33 mouse cellular contexts compared by ENCODE assay signal in genomic region chr15:97282572-97282881, GRCm38 (mm10). TPM values are rescaled to one million over a fixed set of nuclear protein-coding genes. Genes with fewer than 3 reads are reported as not detected.
A peak's percentile ranks its signal among the peaks of the same experiment; 100 is the strongest.
DNase-seq lines count a peak whose midpoint lies in the region; ATAC-seq and TF ChIP-seq lines count a peak whose summit lies in the region.
"Had no signal": no experiment of that assay in that cellular context is flagged by ENCODE, and none has a peak within 500 bp of the region (broad histone marks: within the 10 kb centered on the region; RNA-seq: fewer than 3 reads in every experiment).

No protein-coding gene starts in this region.

- no peak overlapping the region for H3K27ac ChIP-seq in forebrain, postnatal 0 days (ENCODE audit: low read depth, low read length)
- no peak overlapping the region for H3K27ac ChIP-seq in forebrain, embryonic 16.5 days (ENCODE audit: low read length)
- H3K27ac ChIP-seq in lung, embryonic 15.5 days, result no peak overlapping the region
- peak overlapping the region; percentile 52; the same call in 1 of the 2 replicates for H3K27ac ChIP-seq in midbrain, embryonic 12.5 days (replicated peaks)
- H3K27ac ChIP-seq in midbrain, postnatal 0 days (ENCODE audit: low read depth, low read length), result peak overlapping the region; percentile 55
- H3K27ac ChIP-seq in stomach, postnatal 0 days (replicated peaks), result no peak overlapping the region
- H3K27ac ChIP-seq: forebrain, embryonic 12.5 days; gastrocnemius, adult 2 months; heart, adult 2 months; kidney, postnatal 0 days; limb, embryonic 15.5 days; liver, embryonic 13.5 days; macrophage; neural tube, embryonic 12.5 days had no signal

- no peak for TF ChIP-seq CTCF in forebrain, postnatal 0 days (IDR thresholded peaks at IDR 0.05; ENCODE audit: low read depth)
- TF ChIP-seq CTCF in midbrain, postnatal 0 days (IDR thresholded peaks at IDR 0.05), result no peak
- no peak for TF ChIP-seq CTCF in stomach, postnatal 0 days (IDR thresholded peaks at IDR 0.05; ENCODE audit: low read depth)

- TF ChIP-seq EP300 in stomach, postnatal 0 days (optimal IDR thresholded peaks at IDR 0.05), result no peak

- no peaks in the 10 kb centered on the region; the same call in 1 of the 2 replicates for H3K4me1 ChIP-seq in forebrain, postnatal 0 days (ENCODE audit: insufficient read depth)
- H3K4me1 ChIP-seq in forebrain, embryonic 16.5 days (replicated peaks; ENCODE audit: control insufficient read depth, insufficient read depth, low read length), result no peaks in the 10 kb centered on the region
- H3K4me1 ChIP-seq in lung, embryonic 15.5 days, result peaks cover 6% of the 10 kb centered on the region
- H3K4me1 ChIP-seq in midbrain, embryonic 12.5 days, result no peaks in the 10 kb centered on the region
- 0 out of 2 replicates have a peak, but pooled peaks cover 3% of the 10 kb centered on the region for H3K4me1 ChIP-seq in midbrain, postnatal 0 days (ENCODE audit: insufficient read depth, low read length)
- no peaks in the 10 kb centered on the region for H3K4me1 ChIP-seq in stomach, postnatal 0 days (replicated peaks; ENCODE audit: control insufficient read depth, insufficient read depth)
- H3K4me1 ChIP-seq: liver, embryonic 13.5 days had no signal

- H3K4me2 ChIP-seq in forebrain, postnatal 0 days (ENCODE audit: low read depth), result no peak overlapping the region
- H3K4me2 ChIP-seq in forebrain, embryonic 16.5 days (ENCODE audit: low read length), result no peak overlapping the region
- 0 out of 2 replicates have a peak overlapping the region, but pooled peaks have one; percentile 1 for H3K4me2 ChIP-seq in lung, embryonic 15.5 days
- peak overlapping the region; percentile 21; the same call in 1 of the 2 replicates for H3K4me2 ChIP-seq in midbrain, embryonic 12.5 days (replicated peaks)
- 0 out of 2 replicates have a peak overlapping the region, but pooled peaks have one; percentile 9 for H3K4me2 ChIP-seq in midbrain, postnatal 0 days (ENCODE audit: low read depth, low read length, poor library complexity, severe bottlenecking)
- no peak overlapping the region for H3K4me2 ChIP-seq in stomach, postnatal 0 days (replicated peaks; ENCODE audit: low read depth)
- H3K4me2 ChIP-seq: forebrain, embryonic 12.5 days; heart, embryonic 12.5 days; limb, embryonic 15.5 days; liver, embryonic 13.5 days; neural tube, embryonic 12.5 days had no signal

- peaks cover 3% of the 10 kb centered on the region; the same call in 1 of the 2 replicates for H3K36me3 ChIP-seq in forebrain, postnatal 0 days (ENCODE audit: insufficient read depth)
- no peaks in the 10 kb centered on the region for H3K36me3 ChIP-seq in forebrain, embryonic 16.5 days (ENCODE audit: control insufficient read depth, insufficient read depth)
- H3K36me3 ChIP-seq in lung, embryonic 15.5 days, result no peaks in the 10 kb centered on the region
- no peaks in the 10 kb centered on the region for H3K36me3 ChIP-seq in midbrain, embryonic 12.5 days
- no peaks in the 10 kb centered on the region for H3K36me3 ChIP-seq in midbrain, postnatal 0 days (ENCODE audit: insufficient read depth, low read length)
- no peaks in the 10 kb centered on the region for H3K36me3 ChIP-seq in stomach, postnatal 0 days (ENCODE audit: control insufficient read depth, insufficient read depth, low read length)
- H3K36me3 ChIP-seq: forebrain, embryonic 12.5 days; heart, embryonic 12.5 days; limb, embryonic 10.5 days; limb, embryonic 15.5 days; liver, embryonic 13.5 days; neural tube, embryonic 12.5 days had no signal

- DNase-seq in forebrain, postnatal 0 days, result no peak
- DNase-seq in lung, postnatal 14 days, result no peak
- no peak for DNase-seq in midbrain, postnatal 0 days (ENCODE audit: low spot score)
- no peak for DNase-seq in left cerebral cortex, adult 8-10 months (ENCODE audit: low spot score in 2 of 2)
- no peak for DNase-seq in stomach, postnatal 0 days (ENCODE audit: low spot score)
- DNase-seq: adrenal gland, postnatal 14 days; cerebellum, adult 11 months; cerebellum, adult 9-11 months; gastrocnemius, adult 2 months; gastrocnemius, postnatal 36 days; heart, adult 2 months; kidney, adult 8-10 months; kidney, postnatal 4 days; layer of hippocampus, postnatal 36 days; liver, embryonic 13.5 days; lung, adult 18-20 months; right cerebral cortex, postnatal 4 days; thymus, adult 2 months; thymus, postnatal 36 days had no signal

- H3K4me3 ChIP-seq in forebrain, postnatal 0 days (ENCODE audit: low read depth, low read length), result no peak overlapping the region
- H3K4me3 ChIP-seq in forebrain, embryonic 16.5 days (replicated peaks; ENCODE audit: low read length), result no peak overlapping the region
- H3K4me3 ChIP-seq in lung, embryonic 15.5 days, result no peak overlapping the region
- H3K4me3 ChIP-seq in midbrain, embryonic 12.5 days, result no peak overlapping the region
- no peak overlapping the region for H3K4me3 ChIP-seq in midbrain, postnatal 0 days (ENCODE audit: low read depth, low read length)
- H3K4me3 ChIP-seq in stomach, postnatal 0 days (ENCODE audit: low read depth, low read length), result no peak overlapping the region
- H3K4me3 ChIP-seq: erythroblast, embryonic 14.5 days; forebrain, embryonic 12.5 days; gastrocnemius, adult 2 months; heart, adult 2 months; heart, embryonic 12.5 days; limb, embryonic 10.5 days; limb, embryonic 15.5 days; liver, embryonic 13.5 days; myocyte; neural tube, embryonic 12.5 days had no signal

- no peaks in the 10 kb centered on the region for H3K27me3 ChIP-seq in forebrain, postnatal 0 days (ENCODE audit: insufficient read depth, low read length)
- no peaks in the 10 kb centered on the region for H3K27me3 ChIP-seq in forebrain, embryonic 16.5 days (replicated peaks; ENCODE audit: control insufficient read depth, insufficient read depth, low read length)
- no peaks in the 10 kb centered on the region for H3K27me3 ChIP-seq in lung, embryonic 15.5 days
- H3K27me3 ChIP-seq in midbrain, embryonic 12.5 days, result no peaks in the 10 kb centered on the region
- no peaks in the 10 kb centered on the region for H3K27me3 ChIP-seq in midbrain, postnatal 0 days (ENCODE audit: insufficient read depth, low read length)
- H3K27me3 ChIP-seq in stomach, postnatal 0 days (ENCODE audit: control insufficient read depth, insufficient read depth, low read length), result no peaks in the 10 kb centered on the region
- H3K27me3 ChIP-seq: forebrain, embryonic 12.5 days; heart, embryonic 12.5 days; limb, embryonic 15.5 days; liver, embryonic 13.5 days; neural tube, embryonic 12.5 days had no signal

- peak; percentile 5; the same call in 1 of the 2 replicates for ATAC-seq in forebrain, postnatal 0 days
- ATAC-seq in forebrain, embryonic 16.5 days, result no peak
- ATAC-seq in lung, embryonic 15.5 days (ENCODE audit: borderline replicate concordance, extremely low read depth, low FRiP score, low TSS enrichment), result no peak
- ATAC-seq in midbrain, embryonic 12.5 days (ENCODE audit: low FRiP score, low read depth), result no peak
- peak; percentile 41; the same call in 1 of the 2 replicates for ATAC-seq in midbrain, postnatal 0 days (ENCODE audit: low FRiP score)
- ATAC-seq in stomach, postnatal 0 days (ENCODE audit: low FRiP score, low TSS enrichment), result no peak
- ATAC-seq: CD4-positive, CD25-positive, alpha-beta regulatory T cell, adult 4 months; intestine, embryonic 16.5 days had no signal

- WGBS in forebrain, postnatal 0 days, result 73% methylated on average over 6 of the region's 6 CpGs
- WGBS in forebrain, embryonic 16.5 days, result 70% methylated on average over 6 of the region's 6 CpGs
- 55% methylated on average over 6 of the region's 6 CpGs for WGBS in lung, embryonic 15.5 days
- WGBS in midbrain, embryonic 12.5 days, result 42% methylated on average over 6 of the region's 6 CpGs
- 28% methylated on average over 6 of the region's 6 CpGs for WGBS in midbrain, postnatal 0 days
- WGBS in stomach, postnatal 0 days, result 53% methylated on average over 6 of the region's 6 CpGs

- no peak overlapping the region for H3K9ac ChIP-seq in forebrain, postnatal 0 days
- H3K9ac ChIP-seq in forebrain, embryonic 16.5 days (replicated peaks; ENCODE audit: low read depth, low read length), result no peak overlapping the region
- H3K9ac ChIP-seq in lung, embryonic 15.5 days, result no peak overlapping the region
- no peak overlapping the region for H3K9ac ChIP-seq in midbrain, embryonic 12.5 days (replicated peaks)
- H3K9ac ChIP-seq in midbrain, postnatal 0 days (replicated peaks; ENCODE audit: low read length, poor library complexity, severe bottlenecking), result no peak overlapping the region
- no peak overlapping the region for H3K9ac ChIP-seq in stomach, postnatal 0 days (ENCODE audit: low read length)
- H3K9ac ChIP-seq: forebrain, embryonic 12.5 days; heart, embryonic 12.5 days; limb, embryonic 15.5 days; liver, embryonic 13.5 days; neural tube, embryonic 12.5 days had no signal

- H3K9me3 ChIP-seq in forebrain, postnatal 0 days (ENCODE audit: low read length), result no peaks in the 10 kb centered on the region
- no peaks in the 10 kb centered on the region for H3K9me3 ChIP-seq in forebrain, embryonic 16.5 days (ENCODE audit: control insufficient read depth, low read length)
- no peaks in the 10 kb centered on the region for H3K9me3 ChIP-seq in lung, embryonic 15.5 days
- no peaks in the 10 kb centered on the region for H3K9me3 ChIP-seq in midbrain, embryonic 12.5 days
- no peaks in the 10 kb centered on the region for H3K9me3 ChIP-seq in midbrain, postnatal 0 days (ENCODE audit: low read length)
- H3K9me3 ChIP-seq in stomach, postnatal 0 days (ENCODE audit: control insufficient read depth, low read length), result no peaks in the 10 kb centered on the region
- H3K9me3 ChIP-seq: forebrain, embryonic 12.5 days; heart, embryonic 12.5 days; limb, embryonic 10.5 days; limb, embryonic 15.5 days; liver, embryonic 13.5 days; neural tube, embryonic 12.5 days had no signal

RNA-seq across cellular contexts. Expression of gene Amigo2, which starts 35.4 kb away (rescaled TPM):
- 10.5 and 15.7 TPM in 2 replicates for total RNA-seq in forebrain, postnatal 0 days (2014; rRNA removed)
- 5.8 and 8.7 TPM in 2 replicates for polyA plus RNA-seq in forebrain, postnatal 0 days (2015; fragmentation: Nextera tagmentation; extraction: Ambion mirVana)
- polyA plus RNA-seq in forebrain, embryonic 16.5 days (2015; fragmentation: Nextera tagmentation; extraction: Ambion mirVana), result 5.1 and 7.0 TPM in 2 replicates
- 5.5 and 6.0 TPM in 2 replicates for polyA plus RNA-seq in lung, embryonic 15.5 days (2015; fragmentation: Nextera tagmentation; extraction: Ambion mirVana)
- 5.9 and 7.9 TPM in 2 replicates for polyA plus RNA-seq in midbrain, embryonic 12.5 days (2016; fragmentation: Nextera tagmentation; extraction: Ambion mirVana)
- 21.8 and 22.4 TPM in 2 replicates for total RNA-seq in midbrain, postnatal 0 days (2014; rRNA removed)
- polyA plus RNA-seq in midbrain, postnatal 0 days (2015; fragmentation: Nextera tagmentation; extraction: Ambion mirVana), result 17.4 and 20.1 TPM in 2 replicates
- total RNA-seq in left cerebral cortex, adult 8-10 months (2022), result 1 to 10 TPM; 6.0 to 8.5 (median 7.3) TPM
- 2.6 and 2.9 TPM in 2 replicates for polyA plus RNA-seq in stomach, postnatal 0 days (2015; fragmentation: Nextera tagmentation; extraction: Ambion mirVana)
- polyA plus RNA-seq: erythroblast, embryonic 14.5 days; macrophage had no signal

RNA-seq across cellular contexts. Expression of gene Pced1b, which starts 35.6 kb away (rescaled TPM):
- total RNA-seq in forebrain, postnatal 0 days (2014; rRNA removed), result 4.8 and 6.9 TPM in 2 replicates
- polyA plus RNA-seq in forebrain, postnatal 0 days (2015; fragmentation: Nextera tagmentation; extraction: Ambion mirVana), result 4.4 and 5.4 TPM in 2 replicates
- 2.5 and 4.3 TPM in 2 replicates for polyA plus RNA-seq in forebrain, embryonic 16.5 days (2015; fragmentation: Nextera tagmentation; extraction: Ambion mirVana)
- polyA plus RNA-seq in lung, embryonic 15.5 days (2015; fragmentation: Nextera tagmentation; extraction: Ambion mirVana), result 5.3 and 5.7 TPM in 2 replicates
- 3.2 and 4.3 TPM in 2 replicates for polyA plus RNA-seq in midbrain, embryonic 12.5 days (2016; fragmentation: Nextera tagmentation; extraction: Ambion mirVana)
- total RNA-seq in midbrain, postnatal 0 days (2014; rRNA removed), result 8.8 and 10.4 TPM in 2 replicates
- 7.0 and 8.1 TPM in 2 replicates for polyA plus RNA-seq in midbrain, postnatal 0 days (2015; fragmentation: Nextera tagmentation; extraction: Ambion mirVana)
- 10 to 100 TPM in 2 of 4 experiments, 1 to 10 TPM in 2; 9.4 to 10.7 (median 9.9) TPM for total RNA-seq in left cerebral cortex, adult 8-10 months (2022)
- 1.6 and 1.8 TPM in 2 replicates for polyA plus RNA-seq in stomach, postnatal 0 days (2015; fragmentation: Nextera tagmentation; extraction: Ambion mirVana)

Comparison
In these comparisons a context has a peak if more than half of its experiments do, and no peak if none do; other contexts are left out.
1. ATAC-seq: peak in forebrain, postnatal 0 days (single experiment) and midbrain, postnatal 0 days (single experiment); none in forebrain, embryonic 16.5 days (single experiment), lung, embryonic 15.5 days (single experiment), midbrain, embryonic 12.5 days (single experiment) and stomach, postnatal 0 days (single experiment).
2. H3K27ac ChIP-seq: peak in midbrain, embryonic 12.5 days (single experiment) and midbrain, postnatal 0 days (single experiment); none in forebrain, postnatal 0 days (single experiment), forebrain, embryonic 16.5 days (single experiment), lung, embryonic 15.5 days (single experiment) and stomach, postnatal 0 days (single experiment).
3. H3K4me2 ChIP-seq: peak in lung, embryonic 15.5 days (single experiment), midbrain, embryonic 12.5 days (single experiment) and midbrain, postnatal 0 days (single experiment); none in forebrain, postnatal 0 days (single experiment), forebrain, embryonic 16.5 days (single experiment) and stomach, postnatal 0 days (single experiment).